Comparison of ENCODE assay signal across 8 mouse cellular contexts in the genomic region with DNA sequence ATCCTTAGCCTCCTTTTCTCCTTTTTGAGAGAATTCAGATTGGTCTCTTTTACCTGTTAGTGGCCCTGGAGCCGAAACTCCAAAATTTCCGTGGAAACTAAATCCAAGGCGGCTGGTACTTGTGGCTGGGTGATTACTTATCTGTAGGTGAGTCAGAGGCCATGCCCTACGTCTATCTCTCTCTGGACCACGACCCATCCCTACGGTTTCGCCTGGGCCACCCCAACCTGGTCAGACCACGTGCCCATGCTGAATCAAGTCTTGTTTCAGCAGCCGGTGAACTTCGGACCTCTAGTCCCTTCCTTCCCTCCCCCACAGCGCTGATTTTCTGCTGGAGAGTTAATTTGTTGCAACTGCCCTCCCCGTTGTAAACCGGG. TPM values are rescaled to one million over a fixed set of nuclear protein-coding genes. Genes with fewer than 3 reads are reported as not detected.
DNase-seq lines count a peak whose midpoint lies in the region; ATAC-seq and TF ChIP-seq lines count a peak whose summit lies in the region.

No protein-coding gene starts in this region.

- no peak for TF ChIP-seq CTCF in C2C12 (IDR thresholded peaks at IDR 0.05; ENCODE audit: control insufficient read depth, insufficient read depth, insufficient read length)
- TF ChIP-seq CTCF in kidney, adult 2 months (conservative IDR thresholded peaks at IDR 0.05; ENCODE audit: insufficient read depth, insufficient read length, low read depth, low read length) = no peak
- TF ChIP-seq CTCF in lung, adult 2 months (IDR thresholded peaks at IDR 0.05; ENCODE audit: insufficient read depth, low read length) = no peak

- no peak overlapping the region for H3K27ac ChIP-seq in forebrain, embryonic 16.5 days (ENCODE audit: low read length)
- H3K27ac ChIP-seq in kidney, adult 2 months (ENCODE audit: insufficient read depth, low read depth, low read length) = peak overlapping the region; percentile 75; the same call in 1 of the 2 replicates

- TF ChIP-seq POLR2A in kidney, adult 2 months (IDR thresholded peaks at IDR 0.05; ENCODE audit: low read depth, low read length) = no peak
- no peak for TF ChIP-seq POLR2A in lung, adult 2 months (IDR thresholded peaks at IDR 0.05; ENCODE audit: borderline replicate concordance, extremely low read depth, low read depth, low read length)

- H3K4me3 ChIP-seq in C2C12 (ENCODE audit: insufficient read depth, poor library complexity, severe bottlenecking) = peak overlapping the region; percentile 46
- H3K4me3 ChIP-seq in forebrain, embryonic 16.5 days (replicated peaks; ENCODE audit: low read length) = peak overlapping the region; percentile 71
- peak overlapping the region; percentile 98 for H3K4me3 ChIP-seq in kidney, adult 2 months (ENCODE audit: insufficient read depth, low read depth, low read length)
- H3K4me3 ChIP-seq in lung, adult 2 months (replicated peaks; ENCODE audit: extremely low read depth, low read depth, low read length) = peak overlapping the region; percentile 77

- peak overlapping the region; percentile 82 for H3ac ChIP-seq in C2C12 (ENCODE audit: control insufficient read depth, insufficient read length, low read depth)

- 2% methylated on average over 13 of the region's 13 CpGs for WGBS in forebrain, embryonic 16.5 days
- 1% methylated on average over 13 of the region's 13 CpGs for WGBS in kidney, adult 2 months
- 3% methylated on average over 13 of the region's 13 CpGs for WGBS in lung, adult 2 months

- peak overlapping the region; percentile 54 for H3K4me2 ChIP-seq in forebrain, embryonic 16.5 days (ENCODE audit: low read length)

- DNase-seq in adrenal gland, adult 2 months = peak; percentile 44
- DNase-seq in kidney, adult 2 months = peak; percentile 94
- DNase-seq in lung, adult 2 months = peak; percentile 54
- peak; percentile 18 for DNase-seq in ovary, postnatal 14 days (ENCODE audit: low spot score)
- no peak for DNase-seq in layer of hippocampus, adult 9-10 months (ENCODE audit: low spot score)

- no peaks in the 10 kb centered on the region for H3K36me3 ChIP-seq in C2C12 (ENCODE audit: control insufficient read depth, insufficient read depth)
- no peaks in the 10 kb centered on the region for H3K36me3 ChIP-seq in forebrain, embryonic 16.5 days (ENCODE audit: control insufficient read depth, insufficient read depth)
- no peaks in the 10 kb centered on the region for H3K36me3 ChIP-seq in kidney, adult 2 months (ENCODE audit: control insufficient read depth, insufficient read depth, low read length)

- no peaks in the 10 kb centered on the region for H3K79me3 ChIP-seq in C2C12 (ENCODE audit: low read depth)

- ATAC-seq in forebrain, embryonic 16.5 days = no peak
- no peak for ATAC-seq in monocyte, adult 5-6 weeks (replicated peaks; ENCODE audit: insufficient number of reproducible peaks, low FRiP score, low TSS enrichment, poor library complexity, severe bottlenecking)

- no peaks in the 10 kb centered on the region for H3K27me3 ChIP-seq in C2C12 (ENCODE audit: control insufficient read depth, insufficient read depth, insufficient read length)
- no peaks in the 10 kb centered on the region for H3K27me3 ChIP-seq in forebrain, embryonic 16.5 days (replicated peaks; ENCODE audit: control insufficient read depth, insufficient read depth, low read length)
- no peaks in the 10 kb centered on the region for H3K27me3 ChIP-seq in kidney, adult 2 months (replicated peaks; ENCODE audit: control insufficient read depth, insufficient read depth, low read length)

- H3K79me2 ChIP-seq in C2C12 (ENCODE audit: control insufficient read depth, insufficient read depth) = peaks cover 13% of the 10 kb centered on the region

- H3K9me3 ChIP-seq in forebrain, embryonic 16.5 days (ENCODE audit: control insufficient read depth, low read length) = no peaks in the 10 kb centered on the region

- peaks cover 7% of the 10 kb centered on the region; the same call in 1 of the 2 replicates for H3K4me1 ChIP-seq in forebrain, embryonic 16.5 days (replicated peaks; ENCODE audit: control insufficient read depth, insufficient read depth, low read length)
- H3K4me1 ChIP-seq in kidney, adult 2 months (ENCODE audit: control insufficient read depth, insufficient read depth, low read length) = peaks cover 13% of the 10 kb centered on the region; the same call in 1 of the 2 replicates
- peaks cover 8% of the 10 kb centered on the region for H3K4me1 ChIP-seq in lung, adult 2 months (ENCODE audit: control insufficient read depth, insufficient read depth, low read length)

- peak overlapping the region; percentile 90 for H3K9ac ChIP-seq in forebrain, embryonic 16.5 days (replicated peaks; ENCODE audit: low read depth, low read length)

TF ChIP-seq in C2C12, 6 proteins besides CTCF, POLR2A, EP300 and RAD21:
- TF ChIP-seq MYOD1 (IDR thresholded peaks at IDR 0.05; ENCODE audit: control insufficient read depth, insufficient read length, low read depth) (no peak), CEBPB (IDR thresholded peaks at IDR 0.05; ENCODE audit: low read depth) (no peak), MAX (IDR thresholded peaks at IDR 0.05) (peak; percentile 22), USF1 (IDR thresholded peaks at IDR 0.05; ENCODE audit: low read depth) (peak; percentile 73)

RNA-seq across cellular contexts. Expression of a gene that starts 0.7 kb away (rescaled TPM):
- 5.7 TPM for polyA plus RNA-seq in C2C12 (2012; fragmentation: generic; extraction: Trizol)
- 10 to 100 TPM; 14.5 to 26.8 TPM for total RNA-seq in adrenal gland, adult 2 months (2021)
- polyA plus RNA-seq in adrenal gland, adult 2 months (2012; rRNA removed) = 19.1 and 20.4 TPM in 2 replicates
- 8.7 and 9.7 TPM in 2 replicates for polyA plus RNA-seq in forebrain, embryonic 16.5 days (2015; fragmentation: Nextera tagmentation; extraction: Ambion mirVana)
- 44.2 and 60.5 TPM in 2 replicates for polyA plus RNA-seq in kidney, adult 2 months (2012; rRNA removed)
- 64.7 and 96.6 TPM in 2 replicates for polyA plus RNA-seq in lung, adult 2 months (2012; rRNA removed)
- 2.0 to 5.6 TPM (median 2.1 TPM) in 3 replicates for total RNA-seq in monocyte, adult 5-6 weeks (2017)

RNA-seq across cellular contexts. Expression of a gene that starts 30.7 kb away (rescaled TPM):
- polyA plus RNA-seq in C2C12 (2012; fragmentation: generic; extraction: Trizol) = 0.04 TPM
- total RNA-seq in adrenal gland, adult 2 months (2021) = not detected
- not detected in 2 replicates for polyA plus RNA-seq in adrenal gland, adult 2 months (2012; rRNA removed)
- polyA plus RNA-seq in forebrain, embryonic 16.5 days (2015; fragmentation: Nextera tagmentation; extraction: Ambion mirVana) = not detected in 2 replicates
- polyA plus RNA-seq in kidney, adult 2 months (2012; rRNA removed) = not detected in 2 replicates
- not detected in 2 replicates for polyA plus RNA-seq in lung, adult 2 months (2012; rRNA removed)
- total RNA-seq in monocyte, adult 5-6 weeks (2017) = not detected in 3 replicates

Comparison
In these comparisons a context has a peak if more than half of its experiments do, and no peak if none do; other contexts are left out.
1. H3K4me3 ChIP-seq: peak in every context shown above with its lines; median percentile 98 in kidney, adult 2 months; 77 in lung, adult 2 months; 71 in forebrain, embryonic 16.5 days; 46 in C2C12.